22 mouse cellular contexts compared by ENCODE assay signal in genomic region chr14:21077939-21078338, GRCm38 (mm10). TPM values are rescaled to one million over a fixed set of nuclear protein-coding genes. Genes with fewer than 3 reads are reported as not detected.
DNase-seq lines count a peak whose midpoint lies in the region; ATAC-seq lines count a peak whose summit lies in the region.
"Had no signal": no experiment of that assay in that cellular context is flagged by ENCODE, and none has a peak within 500 bp of the region (broad histone marks: within the 10 kb centered on the region; RNA-seq: fewer than 3 reads in every experiment).

No protein-coding gene starts in this region.

- no peak for ATAC-seq in erythroblast, adult 5-6 weeks (replicated peaks; ENCODE audit: low FRiP score, poor library complexity, severe bottlenecking)
- no peak for ATAC-seq in liver, embryonic 12.5 days
- ATAC-seq: forebrain, postnatal 0 days; intestine, embryonic 16.5 days had no signal

- peaks cover 2% of the 10 kb centered on the region for H3K36me3 ChIP-seq in erythroblast, embryonic 14.5 days (ENCODE audit: control insufficient read depth)
- H3K36me3 ChIP-seq in liver, embryonic 12.5 days = no peaks in the 10 kb centered on the region
- H3K36me3 ChIP-seq: hindbrain, embryonic 13.5 days; limb, embryonic 13.5 days; midbrain, embryonic 12.5 days had no signal

- 0 out of 2 replicates have a peak overlapping the region, but pooled peaks have one; percentile 29 for H3K9ac ChIP-seq in liver, embryonic 12.5 days
- H3K9ac ChIP-seq: forebrain, postnatal 0 days; hindbrain, embryonic 13.5 days; limb, embryonic 13.5 days; midbrain, embryonic 12.5 days had no signal

- H3K4me3 ChIP-seq in erythroblast, embryonic 14.5 days (replicated peaks) = peak overlapping the region; percentile 92
- H3K4me3 ChIP-seq in liver, embryonic 12.5 days = peak overlapping the region; percentile 6; the same call in 1 of the 2 replicates
- H3K4me3 ChIP-seq: hindbrain, embryonic 13.5 days; limb, embryonic 13.5 days; midbrain, embryonic 12.5 days; myocyte had no signal

- no peaks in the 10 kb centered on the region for H3K9me3 ChIP-seq in erythroblast, embryonic 14.5 days (ENCODE audit: control insufficient read depth, low read length)
- H3K9me3 ChIP-seq in liver, embryonic 12.5 days (replicated peaks) = no peaks in the 10 kb centered on the region
- H3K9me3 ChIP-seq: hindbrain, embryonic 13.5 days; limb, embryonic 13.5 days; midbrain, embryonic 12.5 days had no signal

- H3K4me2 ChIP-seq in liver, embryonic 12.5 days = peak overlapping the region; percentile 74
- H3K4me2 ChIP-seq: hindbrain, embryonic 13.5 days; midbrain, embryonic 12.5 days had no signal

- H3K27me3 ChIP-seq in erythroblast, embryonic 14.5 days (ENCODE audit: control insufficient read depth) = no peaks in the 10 kb centered on the region
- no peaks in the 10 kb centered on the region for H3K27me3 ChIP-seq in liver, embryonic 12.5 days (replicated peaks)
- H3K27me3 ChIP-seq: hindbrain, embryonic 13.5 days; limb, embryonic 13.5 days had no signal

- 14% methylated on average over 4 of the region's 4 CpGs for WGBS in liver, embryonic 12.5 days (ENCODE audit: insufficient replicate concordance)

- H3K4me1 ChIP-seq in erythroblast, embryonic 14.5 days (ENCODE audit: control insufficient read depth) = peaks cover 80% of the 10 kb centered on the region
- H3K4me1 ChIP-seq in liver, embryonic 12.5 days = peaks cover 75% of the 10 kb centered on the region

- 0 out of 2 replicates have a peak overlapping the region, but pooled peaks have one; percentile 49 for H3K27ac ChIP-seq in liver, embryonic 12.5 days
- H3K27ac ChIP-seq: hindbrain, embryonic 13.5 days; midbrain, embryonic 12.5 days; stomach, postnatal 0 days had no signal

- peak; percentile 30 for DNase-seq in lung, postnatal 36 days
- no peak for DNase-seq in lung, postnatal 14 days
- DNase-seq in urinary bladder, postnatal 4 days (ENCODE audit: low spot score in 2 of 2) = no peak
- no peak for DNase-seq in lung, adult 18-20 months
- no peak for DNase-seq in testis, postnatal 14 days (ENCODE audit: low spot score)
- DNase-seq: adrenal gland, postnatal 10 days; cerebellum, postnatal 14 days; forebrain, postnatal 0 days; gastrocnemius, postnatal 10 days; kidney, postnatal 14 days; layer of hippocampus, adult 9-11 months; right cerebral cortex, adult 18-20 months; thymus, postnatal 25 days had no signal

RNA-seq across cellular contexts. Expression of gene Adk, which starts 25.6 kb away (rescaled TPM):
- 0.38 and 1.0 TPM in 2 replicates for polyA plus RNA-seq in erythroblast, embryonic 14.5 days (2012)
- total RNA-seq in erythroblast, adult 5-6 weeks (2015; ENCODE audit: low replicate concordance) = 34.5 and 52.8 TPM in 2 replicates
- total RNA-seq in erythroblast, adult 5-6 weeks (2017; ENCODE audit: low replicate concordance) = 38.6 and 61.8 TPM in 2 replicates
- 195 and 206 TPM in 2 replicates for polyA plus RNA-seq in liver, embryonic 12.5 days (2016; fragmentation: Nextera tagmentation; extraction: Ambion mirVana)

RNA-seq across cellular contexts. Expression of gene Ap3m1, which starts 25.6 kb away (rescaled TPM):
- 0.24 and 0.28 TPM in 2 replicates for polyA plus RNA-seq in erythroblast, embryonic 14.5 days (2012)
- total RNA-seq in erythroblast, adult 5-6 weeks (2015; ENCODE audit: low replicate concordance) = 35.9 and 62.6 TPM in 2 replicates
- total RNA-seq in erythroblast, adult 5-6 weeks (2017; ENCODE audit: low replicate concordance) = 14.1 and 34.0 TPM in 2 replicates
- polyA plus RNA-seq in liver, embryonic 12.5 days (2016; fragmentation: Nextera tagmentation; extraction: Ambion mirVana) = 42.9 and 43.4 TPM in 2 replicates

Comparison
In these comparisons a context has a peak if more than half of its experiments do, and no peak if none do; other contexts are left out.
1. RNA of gene Adk, which starts 25.6 kb away (polyA plus RNA-seq): 195 to 206 TPM in liver, embryonic 12.5 days; 0.38 to 1.0 TPM in erythroblast, embryonic 14.5 days; every median in the first group is over 10 times any median in the second.
2. RNA of gene Ap3m1, which starts 25.6 kb away (polyA plus RNA-seq): 42.9 to 43.4 TPM in liver, embryonic 12.5 days; 0.24 to 0.28 TPM in erythroblast, embryonic 14.5 days; every median in the first group is over 10 times any median in the second.